Mouse (Mus musculus): ENCODE measurements around the gene Unc119.

- TF ChIP-seq CTCF (IDR thresholded peaks at IDR 0.05) (no peak), EP300 (IDR thresholded peaks at IDR 0.05; ENCODE audit: insufficient read depth, low read depth, low read length) (no peak)
Measured at GRCm38 (mm10) chr11:78392728-78393127, 49.4 kb downstream of the Unc119 start.

Measured in heart, adult 2 months (tissue).